Mouse (Mus musculus): ENCODE data around the gene Bnipl.
"Not testable (repeated sequence)": the region's sequence is repeated elsewhere in the genome, so short reads cannot be mapped to it uniquely, and the experiment has no call there.

The Bnipl gene

GRCm38 (mm10) chr3:95212889-95213608, 37.9 kb downstream of the Bnipl start:
- DNase-seq (ENCODE audit: low read depth, low spot score), result not testable (repeated sequence)

GRCm38 (mm10) chr3:95210585-95210984, 40.4 kb downstream of the Bnipl start:
- peak; percentile 42 for DNase-seq (ENCODE audit: low read depth, low spot score)

GRCm38 (mm10) chr3:95208286-95208685, 42.7 kb downstream of the Bnipl start:
- DNase-seq (ENCODE audit: low read depth, low spot score), result no peak

GRCm38 (mm10) chr3:95203880-95204279, 47.1 kb downstream of the Bnipl start:
- no peak for DNase-seq (ENCODE audit: low read depth, low spot score)

GRCm38 (mm10) chr3:95200562-95200961, 50.4 kb downstream of the Bnipl start:
- DNase-seq (ENCODE audit: low read depth, low spot score), result no peak

GRCm38 (mm10) chr3:95200132-95200531, 50.9 kb downstream of the Bnipl start:
- no peak for DNase-seq (ENCODE audit: low read depth, low spot score)

- no peak for DNase-seq (ENCODE audit: low read depth, low spot score)
These were observed 51.9 kb downstream of the Bnipl start for GRCm38 (mm10) chr3:95199101-95199500.

- DNase-seq (ENCODE audit: low read depth, low spot score), result no peak
These were observed 55.2 kb downstream of the Bnipl start for GRCm38 (mm10) chr3:95195772-95196171.

- no peak for DNase-seq (ENCODE audit: low read depth, low spot score)
These were observed 56.3 kb downstream of the Bnipl start for GRCm38 (mm10) chr3:95194721-95195135.

All from skeletal muscle tissue, adult 2 months (tissue).